Mouse (Mus musculus): Measurements from ENCODE around the gene Pdik1l. TPM values are rescaled to one million over a fixed set of nuclear protein-coding genes. Genes with fewer than 3 reads are reported as not detected.

Gene Pdik1l
- polyA plus RNA-seq, 1 experiment from 2014 or later = 23.5 TPM

- Histone ChIP-seq H3K36me3 (ENCODE audit: control insufficient read depth, insufficient read depth, low read length) (no peaks in the 10 kb centered on the region), H3K27ac (ENCODE audit: low read depth, low read length) (no peak within 1 kb of the TSS), H3K9me3 (ENCODE audit: control insufficient read depth, low read length) (no peaks in the 10 kb centered on the region), H3K4me3 (ENCODE audit: low read depth, low read length) (peak within 1 kb of the TSS; percentile 84), H3K9ac (ENCODE audit: low read depth, low read length) (peak within 1 kb of the TSS; percentile 79; the same call in 1 of the 2 replicates), H3K27me3 (ENCODE audit: control insufficient read depth, insufficient read depth, low read length) (peaks cover 9% of the 10 kb centered on the region; the same call in 1 of the 2 replicates), H3K4me2 (replicated peaks; ENCODE audit: low read depth, low read length) (peak within 1 kb of the TSS; percentile 95; the same call in 1 of the 2 replicates), H3K4me1 (replicated peaks; ENCODE audit: control insufficient read depth, insufficient read depth, low read length) (peaks cover 4% of the 10 kb centered on the region)
- whole genome bisulfite sequencing = 92% methylated on average over 17 of the region's 17 CpGs
- no peak for DNase-seq (ENCODE audit: low spot score)
- no peak for ATAC-seq (ENCODE audit: low FRiP score)
Observed at GRCm38 (mm10) chr4:134243516-134244250, 44.0 kb downstream of the Pdik1l start, which contains the start of gene E130218I03Rik. Gene E130218I03Rik, plus strand, starts transcription at chr4:134243662.

GRCm38 (mm10) chr4:134238686-134239085 is 49.0 kb downstream of the Pdik1l start:
- peak overlapping the region; percentile 19 for H3K4me2 ChIP-seq (replicated peaks; ENCODE audit: low read depth, low read length)

GRCm38 (mm10) chr4:134238279-134238651 is 49.4 kb downstream of the Pdik1l start, which contains the start of gene Cnksr1:
Gene Cnksr1, minus strand, starts transcription at chr4:134238399.
- Histone ChIP-seq H3K36me3 (ENCODE audit: control insufficient read depth, insufficient read depth, low read length) (no peaks in the 10 kb centered on the region), H3K9ac (ENCODE audit: low read depth, low read length) (no peak within 1 kb of the TSS), H3K27me3 (ENCODE audit: control insufficient read depth, insufficient read depth, low read length) (peaks cover 18% of the 10 kb centered on the region), H3K4me1 (replicated peaks; ENCODE audit: control insufficient read depth, insufficient read depth, low read length) (no peaks in the 10 kb centered on the region), H3K27ac (ENCODE audit: low read depth, low read length) (no peak within 1 kb of the TSS), H3K4me2 (replicated peaks; ENCODE audit: low read depth, low read length) (peak within 1 kb of the TSS; percentile 19), H3K4me3 (ENCODE audit: low read depth, low read length) (no peak within 1 kb of the TSS), H3K9me3 (ENCODE audit: control insufficient read depth, low read length) (no peaks in the 10 kb centered on the region)
- ATAC-seq (ENCODE audit: low FRiP score) = no peak
- 3% methylated on average over 18 of the region's 18 CpGs for WGBS
- DNase-seq (ENCODE audit: low spot score) = peak; percentile 11

More at GRCm38 (mm10) chr4:134238686-134239085, 49.0 kb downstream of the Pdik1l start:
- DNase-seq (ENCODE audit: low spot score) (peak; percentile 15), ATAC-seq (ENCODE audit: low FRiP score) (no peak)
- Histone ChIP-seq H3K9ac (ENCODE audit: low read depth, low read length) (no peak overlapping the region), H3K27me3 (ENCODE audit: control insufficient read depth, insufficient read depth, low read length) (peaks cover 18% of the 10 kb centered on the region), H3K27ac (ENCODE audit: low read depth, low read length) (no peak overlapping the region), H3K4me1 (replicated peaks; ENCODE audit: control insufficient read depth, insufficient read depth, low read length) (no peaks in the 10 kb centered on the region), H3K9me3 (ENCODE audit: control insufficient read depth, low read length) (no peaks in the 10 kb centered on the region), H3K4me3 (ENCODE audit: low read depth, low read length) (no peak overlapping the region), H3K36me3 (ENCODE audit: control insufficient read depth, insufficient read depth, low read length) (no peaks in the 10 kb centered on the region)
- 16% methylated on average over 10 of the region's 10 CpGs for WGBS

DNA sequence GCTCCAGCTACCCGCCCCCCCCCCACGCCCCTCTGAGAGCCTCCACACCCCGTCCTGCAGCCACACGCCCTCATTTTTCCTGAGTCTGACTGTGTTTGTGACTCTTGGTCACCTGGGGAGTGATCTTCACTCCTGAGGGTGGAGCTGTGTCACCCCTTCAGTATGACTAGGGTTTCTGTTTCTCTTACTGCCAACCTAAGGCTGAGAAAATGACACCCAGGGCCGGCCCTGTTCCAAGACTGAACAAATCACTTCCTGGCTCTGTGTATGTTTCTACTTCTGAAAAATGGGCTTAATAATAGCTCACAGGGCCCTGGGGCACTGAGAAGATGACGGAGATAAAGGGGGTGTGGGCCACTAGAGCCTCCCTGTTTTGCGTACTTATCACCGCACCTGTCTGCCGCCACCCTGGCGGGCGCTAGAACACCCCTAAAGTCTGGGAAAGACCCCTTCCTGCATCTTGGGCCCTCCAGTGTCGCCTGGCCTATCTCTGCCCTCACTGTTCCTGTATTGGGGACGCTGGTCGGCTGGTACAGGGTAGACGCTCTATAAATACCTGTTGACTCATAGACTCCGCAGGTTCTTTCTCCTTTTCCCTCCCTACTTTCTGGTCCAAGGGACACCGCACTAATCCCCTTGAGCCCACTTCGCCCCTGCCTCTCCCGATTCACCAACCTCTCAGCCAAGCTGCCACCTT is 50.0 kb downstream of the Pdik1l start:
- H3K9ac ChIP-seq (ENCODE audit: low read depth, low read length) = no peak overlapping the region
- H3K4me2 ChIP-seq (replicated peaks; ENCODE audit: low read depth, low read length) = no peak overlapping the region

DNA sequence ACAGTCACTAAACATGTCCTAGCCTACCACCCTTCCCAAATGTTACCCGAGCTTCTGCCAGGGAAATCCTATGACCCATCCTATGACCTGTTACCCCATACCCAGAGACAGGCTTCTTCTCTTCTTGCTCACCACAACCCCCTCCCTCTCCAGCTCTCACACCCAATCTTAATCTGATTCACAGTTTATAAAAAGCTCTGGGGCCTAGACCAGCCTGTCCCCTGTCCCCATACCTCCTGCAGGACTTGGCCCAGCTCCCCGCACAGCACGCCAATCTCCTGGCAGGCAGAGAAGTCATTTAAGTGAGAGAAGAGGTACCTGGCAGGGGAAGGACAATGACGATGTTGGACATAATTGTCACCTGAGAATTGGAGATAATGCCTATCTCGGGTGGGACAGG is 52.8 kb downstream of the Pdik1l start:
- Histone ChIP-seq H3K36me3 (ENCODE audit: control insufficient read depth, insufficient read depth, low read length) (no peaks in the 10 kb centered on the region), H3K27me3 (ENCODE audit: control insufficient read depth, insufficient read depth, low read length) (peaks cover 18% of the 10 kb centered on the region), H3K4me3 (ENCODE audit: low read depth, low read length) (no peak overlapping the region), H3K9ac (ENCODE audit: low read depth, low read length) (no peak overlapping the region), H3K4me2 (replicated peaks; ENCODE audit: low read depth, low read length) (no peak overlapping the region), H3K27ac (ENCODE audit: low read depth, low read length) (no peak overlapping the region), H3K9me3 (ENCODE audit: control insufficient read depth, low read length) (no peaks in the 10 kb centered on the region), H3K4me1 (replicated peaks; ENCODE audit: control insufficient read depth, insufficient read depth, low read length) (no peaks in the 10 kb centered on the region)
- ATAC-seq (ENCODE audit: low FRiP score) (no peak), DNase-seq (ENCODE audit: low spot score) (no peak)
- 87% methylated on average over 5 of the region's 5 CpGs for WGBS

More for the DNA sequence above, 50.0 kb downstream of the Pdik1l start:
- no peaks in the 10 kb centered on the region for H3K4me1 ChIP-seq (replicated peaks; ENCODE audit: control insufficient read depth, insufficient read depth, low read length)
- no peak overlapping the region for H3K4me3 ChIP-seq (ENCODE audit: low read depth, low read length)
- no peaks in the 10 kb centered on the region for H3K9me3 ChIP-seq (ENCODE audit: control insufficient read depth, low read length)
- H3K27ac ChIP-seq (ENCODE audit: low read depth, low read length) = no peak overlapping the region
- ATAC-seq (ENCODE audit: low FRiP score) = no peak
- no peak for DNase-seq (ENCODE audit: low spot score)
- WGBS = 18% methylated on average over 19 of the region's 19 CpGs
- H3K27me3 ChIP-seq (ENCODE audit: control insufficient read depth, insufficient read depth, low read length) = peaks cover 18% of the 10 kb centered on the region
- H3K36me3 ChIP-seq (ENCODE audit: control insufficient read depth, insufficient read depth, low read length) = no peaks in the 10 kb centered on the region

GRCm38 (mm10) chr4:134230431-134230830 is 57.3 kb downstream of the Pdik1l start:
- H3K27ac ChIP-seq (ENCODE audit: low read depth, low read length) = no peak overlapping the region
- H3K9ac ChIP-seq (ENCODE audit: low read depth, low read length) = no peak overlapping the region
- DNase-seq (ENCODE audit: low spot score) (no peak), ATAC-seq (ENCODE audit: low FRiP score) (no peak)
- WGBS = 44% methylated on average over 8 of the region's 8 CpGs
- H3K4me2 ChIP-seq (replicated peaks; ENCODE audit: low read depth, low read length) = no peak overlapping the region
- H3K4me3 ChIP-seq (ENCODE audit: low read depth, low read length) = no peak overlapping the region
- H3K4me1 ChIP-seq (replicated peaks; ENCODE audit: control insufficient read depth, insufficient read depth, low read length) = no peaks in the 10 kb centered on the region
- H3K27me3 ChIP-seq (ENCODE audit: control insufficient read depth, insufficient read depth, low read length) = no peaks in the 10 kb centered on the region
- H3K9me3 ChIP-seq (ENCODE audit: control insufficient read depth, low read length) = no peaks in the 10 kb centered on the region
- no peaks in the 10 kb centered on the region for H3K36me3 ChIP-seq (ENCODE audit: control insufficient read depth, insufficient read depth, low read length)

DNA sequence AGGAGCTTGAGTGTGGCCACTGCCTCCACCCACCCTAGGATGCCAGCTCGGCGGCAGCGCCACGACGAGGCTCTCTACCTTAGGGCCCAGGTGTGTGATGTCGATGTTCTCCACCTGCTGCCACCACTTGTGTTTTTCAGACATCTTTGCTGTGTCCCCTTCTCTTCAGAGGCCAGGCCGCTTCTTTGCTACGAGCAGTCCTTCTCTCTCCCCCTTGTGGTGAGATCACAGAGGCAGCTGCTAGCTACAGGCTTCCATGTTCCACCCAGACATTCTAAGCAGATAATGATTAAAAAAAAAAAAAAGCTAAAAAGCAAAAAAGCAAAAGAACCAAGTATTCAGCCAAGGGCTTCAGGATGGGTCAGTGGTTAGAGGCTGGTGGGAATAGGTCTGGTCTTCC is 60.5 kb downstream of the Pdik1l start, which contains the start of gene Catsper4:
Gene Catsper4 (minus strand): TSS at position 190 of the 400 bp plus-strand sequence.
- H3K9me3 ChIP-seq (ENCODE audit: control insufficient read depth, low read length) = no peaks in the 10 kb centered on the region
- no peak within 1 kb of the TSS for H3K4me2 ChIP-seq (replicated peaks; ENCODE audit: low read depth, low read length)
- ATAC-seq (ENCODE audit: low FRiP score) (no peak), DNase-seq (ENCODE audit: low spot score) (no peak)
- WGBS = 76% methylated on average over 8 of the region's 8 CpGs
- H3K27ac ChIP-seq (ENCODE audit: low read depth, low read length) = no peak within 1 kb of the TSS
- H3K36me3 ChIP-seq (ENCODE audit: control insufficient read depth, insufficient read depth, low read length) = no peaks in the 10 kb centered on the region
- no peak within 1 kb of the TSS for H3K9ac ChIP-seq (ENCODE audit: low read depth, low read length)
- no peaks in the 10 kb centered on the region for H3K4me1 ChIP-seq (replicated peaks; ENCODE audit: control insufficient read depth, insufficient read depth, low read length)
- H3K27me3 ChIP-seq (ENCODE audit: control insufficient read depth, insufficient read depth, low read length) = no peaks in the 10 kb centered on the region
- no peak within 1 kb of the TSS for H3K4me3 ChIP-seq (ENCODE audit: low read depth, low read length)
